Mouse (Mus musculus) bone marrow, adult 2 months (tissue): Measurements from ENCODE around the gene Lnpk.
A peak's percentile ranks its signal among the peaks of the same experiment; 100 is the strongest.

Source experiments
- CTCF ChIP-seq: fragments of 200-500 bp; IDR thresholded peaks from 2 replicates; pipeline ENCODE4 v1.5.1; 2011; ENCODE audit warnings: low read length, control low read depth; ENCODE audit not compliant: control insufficient read depth, insufficient read depth
- POLR2A ChIP-seq: fragments of 200-500 bp; IDR thresholded peaks from 2 replicates; pipeline ENCODE4 v1.6.1; 2011; ENCODE audit warnings: low read depth, mild to moderate bottlenecking, control low read depth, low read length, borderline replicate concordance; ENCODE audit not compliant: control insufficient read depth

GRCm38 (mm10) chr2:74578843-74579489, at the start of gene Lnpk:
- TF ChIP-seq CTCF = no peak
- peak; percentile 91; the same call in 1 of the 2 replicates for TF ChIP-seq POLR2A
